Mouse (Mus musculus) spleen, adult 2 months (tissue): ENCODE measurements at regions not wholly inside any gene's neighbourhood (a gene's known extent, or its start where the extent isn't known, plus 50 kb on each side); places are given as distances from the start of the nearest gene placed in this dataset.

Source experiments
- DNase-seq, 2 experiments: peaks; one replicate each; pipeline versions ENCODE4 v3.0.0 to v3.0.0-alpha.2; 2012 to 2021; ENCODE audit warnings: low spot score in 2 of 2, low read depth in 1 of 2
- H3K27ac ChIP-seq: fragments of 200-500 bp; 2 replicates; pipeline ENCODE4 v1.5.1; 2012; ENCODE audit warnings: low read length, inconsistent platforms; ENCODE audit not compliant: insufficient read depth
- H3K27me3 ChIP-seq: fragments of 200-500 bp; 2 replicates; pipeline ENCODE4 v1.6.1; 2012; ENCODE audit warnings: mild to moderate bottlenecking, moderate library complexity, low read length, inconsistent platforms; ENCODE audit not compliant: control insufficient read depth, insufficient read depth
- H3K36me3 ChIP-seq: fragments of 200-500 bp; 2 replicates; pipeline ENCODE4 v1.6.1; 2012; ENCODE audit warnings: mild to moderate bottlenecking, low read length, inconsistent platforms; ENCODE audit not compliant: control insufficient read depth, insufficient read depth
- H3K4me1 ChIP-seq: fragments of 200-500 bp; 2 replicates; pipeline ENCODE4 v1.6.1; 2011; ENCODE audit warnings: inconsistent platforms; ENCODE audit not compliant: control insufficient read depth, insufficient read depth, insufficient read length
- H3K4me3 ChIP-seq: fragments of 200-500 bp; 2 replicates; pipeline ENCODE4 v1.5.1; 2011; ENCODE audit warnings: mild to moderate bottlenecking, inconsistent platforms; ENCODE audit not compliant: insufficient read depth, insufficient read length; ENCODE audit errors: extremely low read depth
- CTCF ChIP-seq: fragments of 200-500 bp; IDR thresholded peaks from 2 replicates; pipeline ENCODE4 v1.5.1; 2011; ENCODE audit warnings: mild to moderate bottlenecking, inconsistent platforms; ENCODE audit not compliant: insufficient read depth, insufficient read length, insufficient replicate concordance; ENCODE audit errors: extremely low read depth
- POLR2A ChIP-seq: fragments of 200-500 bp; IDR thresholded peaks from 2 replicates; pipeline ENCODE4 v1.6.1; 2011; ENCODE audit warnings: low read depth, low read length, inconsistent platforms
- WGBS: fragments of 180-500 bp; shearing (Covaris S2); methylation state at CpG from one replicate; pipeline ENCODE4 v1.1.7; 2018; 5-methylcytosine and 5-hydroxymethylcytosine counted together

DNA sequence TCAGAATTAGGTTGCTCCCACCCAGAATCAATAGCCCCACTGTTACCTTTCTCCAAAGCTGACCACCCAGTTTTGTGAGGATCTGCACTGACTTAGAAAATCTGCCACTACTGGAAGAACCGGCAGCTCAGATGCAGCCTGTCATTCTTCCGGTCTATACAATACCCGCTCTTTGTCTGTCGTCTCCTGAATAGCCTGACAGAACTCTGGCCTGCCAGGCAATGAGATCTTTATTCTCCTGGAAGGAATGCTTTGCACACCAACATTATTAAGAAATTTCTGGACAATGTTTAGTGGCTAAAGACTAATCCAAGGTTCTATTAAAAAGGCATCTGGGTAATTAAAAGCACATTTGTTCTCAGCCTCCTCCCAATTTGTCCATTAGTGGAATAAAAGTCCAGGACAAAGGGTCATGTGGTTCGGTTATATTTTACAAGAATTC is 2232.0 kb downstream of the 4930444P10Rik start:
- 92% methylated on average over 5 of the region's 5 CpGs for WGBS
- TF ChIP-seq CTCF (no peak), POLR2A (no peak)
- Histone ChIP-seq H3K36me3 (no peaks in the 10 kb centered on the region), H3K4me1 (no peaks in the 10 kb centered on the region), H3K4me3 (no peak overlapping the region), H3K27me3 (no peaks in the 10 kb centered on the region), H3K27ac (no peak overlapping the region)
- DNase-seq = no peak

DNA sequence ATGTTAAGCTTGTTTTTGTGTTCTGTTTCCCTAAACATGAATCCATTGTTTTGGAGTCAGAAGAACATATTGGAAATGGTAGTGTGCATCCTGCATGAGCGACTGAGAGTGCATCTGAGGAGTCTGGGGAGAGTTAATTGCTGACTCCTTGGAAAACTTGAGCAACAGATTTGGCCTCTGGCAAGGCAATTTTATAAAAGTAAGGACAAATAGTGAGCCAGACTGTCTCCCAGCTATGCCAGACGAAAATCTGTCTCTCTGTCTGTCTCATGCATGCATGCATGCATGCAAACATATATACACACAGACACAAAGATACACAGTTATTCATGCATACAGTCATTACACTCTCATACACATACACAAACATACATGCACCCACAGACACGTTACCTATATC is 2232.7 kb downstream of the 4930444P10Rik start:
- DNase-seq = no peak
- no peaks in the 10 kb centered on the region for H3K27me3 ChIP-seq
- no peak overlapping the region for H3K4me3 ChIP-seq
- TF ChIP-seq POLR2A (no peak), CTCF (no peak)
- H3K27ac ChIP-seq = no peak overlapping the region
- WGBS = 81% methylated on average over 3 of the region's 3 CpGs
- H3K4me1 ChIP-seq = no peaks in the 10 kb centered on the region
- no peaks in the 10 kb centered on the region for H3K36me3 ChIP-seq

DNA sequence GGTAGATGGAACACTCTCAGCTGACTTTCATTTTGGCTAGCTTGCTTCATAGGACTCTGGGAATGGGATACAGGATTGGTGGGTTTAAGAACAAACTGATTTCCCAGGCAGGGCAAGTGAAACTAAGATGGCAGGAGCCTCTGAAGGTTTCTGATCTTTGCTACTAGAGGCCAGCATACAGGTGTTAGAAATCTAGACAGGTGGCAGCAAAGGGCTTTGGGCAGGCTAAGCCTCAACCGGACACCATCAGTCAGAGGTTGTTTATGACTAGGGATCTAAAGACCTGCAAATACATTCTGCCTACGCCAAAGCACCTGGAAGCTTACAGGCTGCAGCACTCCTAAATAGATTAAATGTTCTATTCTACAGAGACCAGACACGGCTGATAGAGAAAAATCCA is 2233.4 kb downstream of the 4930444P10Rik start:
- no peak overlapping the region for H3K4me3 ChIP-seq

DNA sequence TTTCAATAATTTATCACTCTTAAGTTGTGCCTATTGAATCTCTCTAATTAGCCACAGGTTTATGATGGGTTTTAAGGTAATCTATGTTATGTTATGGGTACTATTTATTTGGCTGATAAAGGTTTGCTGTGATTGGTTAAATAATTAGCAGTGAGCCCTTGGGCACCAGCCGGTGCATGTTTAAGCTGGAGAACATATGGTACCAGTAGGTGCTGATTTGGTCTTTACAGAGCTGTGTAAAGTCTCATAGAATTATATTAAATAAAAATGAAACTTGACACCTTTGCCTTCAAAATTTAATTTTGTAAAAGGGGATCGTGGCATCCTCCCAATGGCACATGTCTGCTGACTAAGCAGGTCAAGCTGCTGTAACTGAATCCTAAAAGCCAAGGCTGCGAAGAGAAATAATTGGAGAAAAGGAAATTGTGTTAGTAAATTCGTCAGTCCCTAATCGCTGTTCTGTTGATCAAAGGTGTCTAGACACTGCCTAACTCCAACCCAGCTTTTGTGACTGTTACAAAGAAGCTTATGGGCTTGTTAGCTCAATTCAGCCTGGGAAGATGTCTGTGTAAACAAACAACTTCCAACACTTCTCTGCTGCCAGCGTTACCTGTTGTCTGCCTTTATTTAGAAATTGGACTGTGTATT is 2234.6 kb downstream of the 4930444P10Rik start:
- no peaks in the 10 kb centered on the region for H3K36me3 ChIP-seq
- 83% methylated on average over 6 of the region's 6 CpGs for WGBS

More for the DNA sequence above, 2233.4 kb downstream of the 4930444P10Rik start:
- DNase-seq = no peak
- H3K27me3 ChIP-seq = no peaks in the 10 kb centered on the region
- H3K4me1 ChIP-seq = no peaks in the 10 kb centered on the region
- WGBS = 77% methylated on average over 3 of the region's 3 CpGs
- no peak for TF ChIP-seq CTCF
- no peak for TF ChIP-seq POLR2A
- no peak overlapping the region for H3K27ac ChIP-seq
- no peaks in the 10 kb centered on the region for H3K36me3 ChIP-seq

DNA sequence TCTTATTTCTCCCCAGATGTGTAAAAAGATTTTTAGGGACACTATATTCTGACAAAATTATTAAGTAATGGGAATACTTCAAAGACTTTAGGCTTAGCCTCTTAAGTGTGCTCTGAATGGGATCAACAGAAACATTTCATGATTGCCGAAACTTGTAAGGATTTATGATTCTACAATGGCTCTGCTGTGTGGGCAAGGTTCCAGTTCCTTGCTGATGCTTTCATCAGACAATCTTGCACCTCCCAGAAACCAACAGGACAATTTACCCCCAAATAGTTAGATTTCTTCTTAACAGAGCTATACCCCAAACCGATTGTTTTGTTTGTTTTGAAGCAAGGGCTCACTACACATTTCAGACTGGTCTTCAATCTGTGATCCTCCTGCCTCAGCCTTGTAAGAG is 2236.1 kb downstream of the 4930444P10Rik start:
- DNase-seq = no peak
- Histone ChIP-seq H3K27me3 (no peaks in the 10 kb centered on the region), H3K4me3 (no peak overlapping the region), H3K27ac (no peak overlapping the region), H3K4me1 (no peaks in the 10 kb centered on the region), H3K36me3 (no peaks in the 10 kb centered on the region)
- 93% methylated on average over 2 of the region's 2 CpGs for WGBS
- TF ChIP-seq CTCF (no peak), POLR2A (no peak)

More for the DNA sequence above, 2234.6 kb downstream of the 4930444P10Rik start:
- no peaks in the 10 kb centered on the region for H3K27me3 ChIP-seq
- H3K4me3 ChIP-seq = no peak overlapping the region
- H3K4me1 ChIP-seq = no peaks in the 10 kb centered on the region
- no peak overlapping the region for H3K27ac ChIP-seq
- DNase-seq = no peak
- TF ChIP-seq CTCF (no peak), POLR2A (no peak)

DNA sequence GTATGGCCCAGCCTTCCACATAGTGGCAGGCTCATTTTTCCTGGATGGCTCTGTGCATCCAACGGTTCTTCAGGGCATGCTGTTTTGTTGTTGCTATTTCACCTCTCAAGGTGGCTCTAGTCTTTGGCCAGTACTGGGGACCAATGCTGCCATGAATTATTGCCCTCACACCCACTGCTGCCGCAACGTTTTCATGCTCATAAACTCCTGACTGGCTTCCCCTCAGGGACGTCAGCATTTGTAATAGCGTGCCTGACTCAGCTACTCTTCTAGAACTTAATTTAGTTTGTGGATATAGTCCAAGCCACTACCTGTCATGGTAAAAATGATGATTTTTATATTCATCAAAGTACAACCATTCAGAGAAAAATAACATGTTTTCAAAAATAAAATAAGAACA is 2242.0 kb downstream of the 4930444P10Rik start:
- Histone ChIP-seq H3K27ac (no peak overlapping the region), H3K4me1 (no peaks in the 10 kb centered on the region), H3K27me3 (no peaks in the 10 kb centered on the region), H3K36me3 (no peaks in the 10 kb centered on the region), H3K4me3 (no peak overlapping the region)
- no peak for DNase-seq
- WGBS = 67% methylated on average over 5 of the region's 5 CpGs
- TF ChIP-seq POLR2A = no peak

DNA sequence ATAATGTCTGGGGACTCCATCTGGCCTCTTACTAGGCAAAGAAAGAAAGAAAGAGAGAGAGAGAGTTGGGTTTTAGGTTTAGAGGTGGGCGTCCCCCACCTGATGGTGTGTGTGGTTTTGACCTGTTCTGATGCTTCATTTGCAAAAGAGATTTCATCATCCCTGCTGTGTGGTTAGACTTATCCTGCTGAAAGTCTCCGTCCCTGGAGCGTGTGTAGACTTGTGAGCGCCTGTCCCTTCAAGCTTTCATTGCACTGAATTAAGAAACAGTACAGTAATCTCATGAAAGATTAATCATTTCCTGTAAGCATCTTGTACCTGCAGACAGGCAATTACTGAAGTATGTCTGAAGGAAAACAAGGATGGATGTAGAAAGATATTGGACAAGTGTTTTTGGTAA is 2244.1 kb downstream of the 4930444P10Rik start:
- Histone ChIP-seq H3K27ac (no peak overlapping the region), H3K36me3 (no peaks in the 10 kb centered on the region), H3K4me3 (no peak overlapping the region), H3K4me1 (no peaks in the 10 kb centered on the region), H3K27me3 (no peaks in the 10 kb centered on the region)
- WGBS = 90% methylated on average over 4 of the region's 4 CpGs
- DNase-seq = no peak
- TF ChIP-seq CTCF = no peak
